Mouse (Mus musculus) Muller cell, postnatal 12 days (primary cell): ENCODE measurements around the gene Mcm6.
"Not testable (repeated sequence)": the region's sequence is repeated elsewhere in the genome, so short reads cannot be mapped to it uniquely, and the experiment has no call there.

ENCODE experiments used
- DNase-seq: peaks from one replicate; pipeline ENCODE4 v3.0.0-alpha.2; 2015; ENCODE audit errors: inconsistent ontology term

Mcm6 gene

DNA sequence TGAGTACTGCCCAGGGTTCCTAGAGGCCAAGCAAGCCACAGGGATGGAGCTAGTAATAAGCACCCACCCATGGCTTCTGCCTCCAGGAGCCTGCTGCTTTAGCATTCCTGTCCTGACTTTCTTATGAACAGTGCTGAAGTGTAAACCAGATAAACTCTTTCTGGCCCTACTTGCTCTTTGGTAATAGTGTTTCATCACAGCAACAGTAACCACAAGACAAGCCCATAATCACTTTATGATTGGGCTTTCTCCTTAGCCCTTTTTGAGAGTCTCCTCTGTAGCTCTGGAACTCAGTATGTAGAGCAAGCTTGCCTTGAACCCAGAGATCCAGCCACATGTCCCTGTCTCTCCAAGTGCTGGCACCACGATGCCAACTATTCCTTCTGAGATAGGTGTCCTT lies 29.2 kb downstream of the Mcm6 start:
- no peak for DNase-seq

DNA sequence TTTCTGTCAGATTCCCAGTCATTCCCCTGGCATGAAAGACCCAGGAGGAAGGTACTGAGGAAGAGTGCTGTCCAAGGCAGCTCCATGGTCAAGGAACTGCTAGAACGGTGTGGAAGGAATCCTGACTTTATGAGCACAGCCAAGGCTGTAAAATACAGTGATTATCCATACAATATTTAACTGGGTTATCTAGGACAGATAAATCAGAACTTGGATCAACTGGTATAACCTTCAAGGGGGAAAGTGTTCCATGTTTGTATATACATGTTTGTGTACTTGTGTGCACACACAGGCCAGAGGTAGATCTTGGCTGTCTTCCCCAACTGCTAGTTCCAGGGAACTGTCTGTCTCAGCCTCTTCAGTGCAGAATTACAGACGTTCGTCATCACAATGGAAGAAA lies 31.2 kb downstream of the Mcm6 start, which contains the start of gene Lct:
TSS of gene Lct (minus strand) at position 101 of the 400 bp plus-strand sequence.
- no peak for DNase-seq

DNA sequence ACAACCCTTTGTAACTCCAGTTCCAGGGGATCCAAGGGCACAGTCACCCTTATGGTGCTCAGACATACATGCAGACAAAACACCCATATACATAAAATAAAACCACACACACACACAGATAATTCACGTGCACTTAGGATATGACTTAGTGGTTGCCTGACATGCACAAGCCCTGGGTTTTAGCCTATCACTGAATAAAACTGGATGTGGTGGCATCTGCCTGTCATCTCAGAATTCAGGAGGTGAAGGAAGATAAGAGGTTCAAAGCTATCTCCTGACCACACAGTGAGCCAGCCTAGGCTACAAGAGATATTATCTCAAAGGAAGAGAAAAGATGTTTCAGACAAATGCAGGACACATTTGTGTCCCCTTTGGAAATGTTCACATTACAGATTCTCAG lies 32.3 kb downstream of the Mcm6 start:
- no peak for DNase-seq

DNA sequence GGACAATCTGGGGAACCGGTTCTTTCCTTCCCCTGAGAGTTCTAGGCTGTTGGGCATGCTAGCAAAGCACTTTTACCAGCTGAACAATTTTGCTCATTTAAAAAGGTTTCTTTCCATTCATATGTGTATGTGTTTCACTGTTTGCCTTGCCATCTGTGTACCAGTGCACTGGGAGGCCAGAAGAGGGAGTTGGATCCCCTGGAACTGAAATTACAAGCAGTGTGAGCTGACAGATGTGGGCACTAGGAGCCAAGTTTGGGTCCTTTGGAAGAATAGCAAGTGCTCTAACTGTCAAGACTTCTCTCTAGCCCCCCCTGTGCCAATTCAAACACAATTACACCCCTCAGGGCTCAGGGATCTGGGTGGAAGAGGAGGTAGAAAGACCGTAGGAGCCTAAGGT lies 34.7 kb downstream of the Mcm6 start:
- DNase-seq: no peak

DNA sequence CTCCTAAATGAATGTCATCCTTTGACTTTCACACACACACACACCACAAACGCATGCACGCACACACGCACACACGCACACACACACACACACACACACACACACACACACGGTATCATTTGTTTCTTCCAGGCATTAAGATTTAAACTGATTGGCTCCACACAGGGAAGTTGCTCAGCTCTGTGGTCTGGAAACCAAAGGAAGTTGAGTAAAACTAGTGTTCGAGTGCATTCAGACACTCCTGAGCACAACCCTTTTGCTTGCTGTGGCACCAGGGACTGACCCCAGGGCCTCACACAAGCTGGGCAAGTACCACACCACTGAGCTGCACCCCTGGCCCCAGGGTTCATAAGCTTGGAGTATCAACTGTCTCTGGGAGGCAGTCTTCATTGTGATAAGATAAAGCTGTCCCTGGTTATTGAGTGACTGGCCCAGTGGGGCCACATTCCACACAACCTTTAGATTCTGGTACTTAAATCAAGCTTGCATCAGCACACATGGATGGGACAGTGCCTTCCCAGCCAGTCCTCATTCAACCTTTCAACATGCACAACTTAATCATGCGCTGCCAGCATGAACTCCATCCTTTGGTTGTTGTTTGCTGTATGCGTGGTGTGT lies 36.3 kb downstream of the Mcm6 start:
- DNase-seq: no peak

DNA sequence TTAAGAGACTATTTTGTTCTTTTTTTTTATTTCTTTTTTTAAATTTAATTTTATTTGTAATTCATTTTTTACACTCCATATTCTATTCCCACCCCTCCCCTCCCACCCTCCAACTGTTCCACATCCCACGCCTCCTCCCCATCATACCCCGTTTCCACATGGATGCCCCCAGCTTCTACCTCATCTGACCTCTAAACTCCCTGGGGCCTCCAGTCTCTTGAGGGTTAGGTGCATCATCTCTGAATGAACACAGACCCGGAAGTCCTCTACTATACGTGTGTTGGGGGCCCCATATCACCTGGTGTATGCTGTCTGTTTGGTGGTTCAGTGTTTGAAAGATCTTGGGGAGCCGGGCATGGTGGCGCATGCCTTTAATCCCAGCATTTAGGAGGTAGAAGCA lies 40.2 kb downstream of the Mcm6 start:
- not testable (repeated sequence) for DNase-seq

DNA sequence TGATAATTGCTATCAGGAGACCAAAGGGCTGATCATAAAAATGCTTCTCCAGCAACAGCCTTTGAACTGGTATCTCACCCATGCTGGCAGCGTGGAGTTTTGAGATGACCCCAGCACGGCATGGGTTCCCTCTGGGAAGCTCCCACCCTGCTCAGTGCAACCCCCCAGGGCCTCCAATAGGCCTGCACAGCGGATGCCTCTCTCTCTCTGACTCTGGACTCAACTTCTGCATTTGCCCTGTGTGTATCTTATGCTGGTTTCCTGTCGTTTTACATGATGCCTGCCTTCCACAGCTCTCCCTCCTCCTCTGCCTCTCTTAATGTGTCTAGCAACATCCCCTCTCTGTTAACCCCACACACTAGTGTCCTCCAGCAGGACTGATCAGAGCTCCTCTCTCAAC lies 44.8 kb downstream of the Mcm6 start:
- no peak for DNase-seq

DNA sequence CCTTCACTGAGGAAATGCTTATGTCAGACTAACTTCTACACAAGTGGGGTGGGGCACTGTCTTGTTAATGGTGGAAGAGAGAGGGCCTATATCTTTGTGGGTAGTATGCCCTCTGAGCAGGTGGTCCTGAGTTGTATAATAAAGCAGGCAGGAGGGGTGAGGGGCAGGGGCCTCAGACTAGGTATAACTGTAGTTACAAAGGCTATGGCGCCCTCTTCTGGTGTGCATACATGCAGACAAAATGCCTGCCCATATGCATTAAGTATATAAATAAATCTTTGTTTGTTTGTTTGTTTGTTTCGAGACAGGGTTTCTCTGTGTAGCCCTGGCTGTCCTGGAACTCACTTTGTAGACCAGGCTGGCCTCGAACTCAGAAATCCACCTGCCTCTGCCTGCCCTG lies 50.4 kb downstream of the Mcm6 start:
- no peak for DNase-seq

DNA sequence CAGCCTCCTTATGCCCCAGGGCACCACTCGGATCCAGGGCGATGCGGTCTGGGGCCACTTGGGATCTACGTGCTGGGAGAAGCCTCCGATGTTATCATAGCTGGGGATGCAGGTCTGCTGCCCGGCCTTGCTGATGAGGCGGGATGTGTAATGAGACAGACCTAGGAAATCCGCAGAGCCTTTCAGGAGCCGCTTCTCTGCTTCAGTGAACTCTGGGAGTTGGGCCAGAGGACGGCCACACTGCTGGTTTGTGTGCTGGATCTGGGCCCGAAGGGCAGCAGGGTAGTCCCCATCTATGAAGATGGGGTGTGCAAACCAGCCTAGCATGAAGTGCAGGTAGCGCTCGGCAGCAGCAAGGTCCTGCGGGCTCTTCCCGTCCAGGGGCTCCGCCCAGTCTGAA lies 55.6 kb downstream of the Mcm6 start:
- peak; percentile 86 for DNase-seq

DNA sequence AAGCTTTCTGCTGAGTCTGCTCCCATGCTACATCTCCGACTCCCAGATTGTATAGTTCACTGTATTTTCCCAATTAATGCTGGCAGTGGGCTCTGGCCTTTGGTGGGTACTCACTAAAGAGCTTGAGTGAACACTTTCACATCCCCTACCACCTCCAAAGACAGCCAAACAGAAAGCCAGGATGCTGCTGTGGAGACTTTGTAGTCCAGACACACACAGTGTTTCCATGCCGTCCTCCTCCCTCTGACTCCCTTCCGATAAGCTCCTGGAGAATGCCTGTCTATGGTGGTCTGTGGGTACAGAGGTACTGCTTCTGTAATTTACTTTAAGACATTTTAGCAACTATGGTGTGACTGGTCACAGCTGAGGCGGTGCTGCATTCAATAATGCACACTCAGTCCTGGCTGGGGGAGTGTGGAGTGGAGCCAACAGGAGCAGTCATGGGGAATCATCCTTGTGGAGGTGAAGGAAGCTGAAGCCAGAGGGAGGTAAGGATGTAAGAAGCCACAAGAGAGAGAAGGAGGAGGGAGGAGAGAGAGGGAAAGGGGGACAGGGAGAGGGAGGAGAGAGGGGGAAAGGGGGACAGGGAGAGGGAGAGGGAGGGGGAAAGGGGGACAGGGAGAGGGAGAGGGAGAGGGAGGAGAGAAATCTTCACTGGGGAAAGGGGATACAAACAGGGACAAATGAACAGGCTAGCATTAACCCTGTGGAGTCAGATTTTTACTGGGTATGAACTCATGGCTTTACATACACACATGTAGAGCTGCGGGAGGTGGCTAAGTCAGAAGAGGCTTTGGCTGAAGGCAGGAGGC lies 63.5 kb downstream of the Mcm6 start:
- peak; percentile 7 for DNase-seq

DNA sequence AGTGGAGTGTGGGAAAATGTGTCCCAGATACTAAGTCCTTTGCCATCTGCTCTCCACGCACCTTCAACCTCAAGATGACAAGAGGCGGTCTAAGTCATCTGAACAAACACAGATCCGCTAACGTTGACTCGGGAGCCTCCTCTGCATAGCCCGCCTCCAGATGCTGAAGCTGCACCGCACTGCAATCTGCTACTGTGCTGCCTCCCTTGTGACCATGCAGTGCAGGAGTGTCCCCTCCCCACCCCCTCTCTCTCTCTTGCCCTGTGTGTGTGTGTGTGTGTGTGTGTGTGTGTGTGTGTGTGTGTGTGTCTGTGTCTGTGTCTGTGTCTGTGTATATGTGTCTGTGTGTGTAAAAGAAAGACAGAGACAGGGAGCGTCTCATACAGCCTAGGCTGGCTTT lies 64.2 kb downstream of the Mcm6 start:
- peak; percentile 38 for DNase-seq

DNA sequence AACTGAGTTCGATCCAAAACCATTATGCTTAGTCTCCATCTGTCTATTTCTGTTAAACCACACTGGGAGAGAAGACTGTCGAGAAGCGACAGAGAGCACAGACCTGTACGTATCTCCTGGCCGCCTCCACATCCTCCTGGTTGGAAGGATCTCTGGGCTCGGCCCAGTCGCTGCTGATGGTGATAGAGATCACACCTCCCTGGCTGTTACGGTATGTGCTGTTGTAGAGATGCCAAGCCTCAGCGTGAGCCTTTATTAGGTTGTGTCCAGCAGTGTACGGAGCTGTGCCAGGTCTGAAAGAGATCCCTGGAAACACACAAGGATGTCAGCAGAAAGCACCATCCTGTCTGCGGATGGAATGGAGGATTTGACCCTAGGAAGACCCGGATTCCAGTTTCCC lies 65.9 kb downstream of the Mcm6 start:
- peak; percentile 6 for DNase-seq

DNA sequence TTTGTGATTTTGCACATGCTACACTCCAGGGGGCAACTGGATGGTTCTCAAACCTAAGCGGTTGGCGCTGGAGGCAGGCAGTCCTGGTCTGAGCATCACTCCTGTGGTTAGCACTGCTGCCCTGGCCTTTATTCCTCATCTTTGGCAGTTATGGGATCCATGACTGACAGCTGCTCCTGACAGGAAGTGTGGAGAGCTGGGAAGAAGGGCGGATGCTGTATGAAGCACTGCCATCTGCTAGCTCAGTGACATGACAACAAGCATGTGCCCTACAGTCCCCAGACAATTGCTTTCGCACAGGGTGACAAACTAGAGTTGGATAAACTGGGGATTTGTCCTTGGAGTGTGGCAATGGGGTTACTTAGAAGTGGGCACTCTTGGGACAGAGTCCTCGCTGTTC lies 69.2 kb downstream of the Mcm6 start:
- DNase-seq: no peak

DNA sequence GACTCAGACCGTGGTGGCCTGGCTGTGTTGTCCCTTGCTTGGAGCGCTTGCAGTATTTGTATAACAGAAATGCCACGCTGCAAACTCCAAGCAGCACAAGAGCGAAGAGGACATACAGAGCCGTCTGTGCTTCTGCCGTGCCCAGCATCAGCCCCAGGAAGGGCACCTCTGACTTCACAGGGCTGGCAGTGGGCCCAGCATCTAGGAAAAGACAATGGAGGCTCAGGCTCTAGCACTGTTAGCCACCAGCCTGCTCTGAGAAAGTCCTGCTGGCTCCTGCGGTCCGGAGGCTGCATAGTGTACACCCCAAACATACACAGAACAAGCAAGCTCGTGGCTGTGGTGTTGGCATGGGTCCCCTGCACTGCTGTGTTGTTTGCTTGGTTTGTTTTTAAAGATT lies 74.3 kb downstream of the Mcm6 start:
- DNase-seq: peak; percentile 45

DNA sequence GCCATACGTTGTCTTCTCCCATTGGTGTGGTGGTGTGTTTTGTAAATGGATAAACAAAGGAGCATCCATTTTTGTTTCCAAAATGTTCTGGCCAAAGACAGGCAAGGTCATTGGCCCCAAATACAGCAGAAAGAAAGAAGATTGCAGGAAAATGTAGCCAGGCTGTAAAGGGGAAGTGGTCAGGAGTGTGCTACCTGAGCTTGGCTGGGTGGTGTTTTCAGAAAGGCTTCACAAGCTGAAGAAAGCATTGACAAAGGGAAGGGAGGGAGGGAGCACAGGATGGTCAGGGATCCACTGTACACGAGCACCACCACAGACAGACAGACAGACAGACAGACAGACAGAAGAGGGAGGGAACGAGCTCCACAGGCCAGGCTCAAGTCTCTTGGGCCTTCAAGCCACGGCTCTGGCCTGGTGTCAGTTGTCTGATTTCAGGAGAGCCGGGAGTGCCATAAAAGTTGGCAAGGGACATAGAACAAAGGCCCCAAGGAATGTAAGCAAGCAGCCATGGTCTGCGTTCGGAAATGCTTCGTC lies 75.2 kb downstream of the Mcm6 start:
- DNase-seq: no peak

DNA sequence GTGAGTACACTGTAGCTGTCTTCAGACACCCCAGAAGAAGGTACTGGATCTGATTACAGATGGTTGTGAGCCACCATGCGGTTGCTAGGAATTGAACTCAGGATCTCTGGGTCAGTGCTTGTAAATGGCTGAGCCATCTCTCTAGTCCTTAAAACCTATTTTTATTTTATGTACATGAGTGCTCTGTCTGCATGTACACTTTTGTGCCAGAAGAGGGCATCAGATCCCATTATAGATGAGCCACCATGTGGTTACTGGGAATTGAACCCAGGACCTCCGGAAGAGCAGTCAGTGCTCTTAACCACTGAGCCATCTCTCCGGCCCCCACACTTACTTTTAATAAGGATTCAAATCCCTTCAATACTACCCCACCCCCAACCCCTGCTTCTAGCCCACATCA lies 76.5 kb downstream of the Mcm6 start:
- no peak for DNase-seq

DNA sequence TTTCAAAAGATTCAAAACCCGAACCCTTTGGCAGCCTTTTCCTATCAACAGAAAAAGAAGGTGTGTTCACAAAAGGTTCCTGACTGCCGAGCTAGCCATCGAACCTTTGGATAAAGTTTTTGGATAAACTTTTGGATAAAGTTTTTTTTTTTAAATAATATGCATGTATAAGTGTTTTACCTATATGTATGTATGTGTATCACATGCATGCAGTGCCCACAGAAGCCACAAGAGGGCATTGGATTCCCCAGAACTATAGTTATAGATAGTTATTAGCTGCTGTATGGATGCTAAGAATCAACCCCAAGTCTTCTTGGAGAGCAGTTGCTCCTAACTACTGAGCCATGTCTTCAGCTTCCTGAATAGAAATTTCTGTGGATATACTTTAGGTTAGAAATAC lies 77.7 kb downstream of the Mcm6 start:
- no peak for DNase-seq
